Mouse (Mus musculus) frontal cortex, adult 2 months (tissue): ENCODE measurements at regions not wholly inside any gene's neighbourhood (a gene's known extent, or its start where the extent isn't known, plus 50 kb on each side); places are given as distances from the start of the nearest gene placed in this dataset.

Source experiments
- DNase-seq, 2 experiments: peaks; one replicate each; pipeline ENCODE4 v3.0.0; 2022; ENCODE audit warnings: low spot score in 1 of 2; ENCODE audit errors: extremely low spot score in 1 of 2

DNA sequence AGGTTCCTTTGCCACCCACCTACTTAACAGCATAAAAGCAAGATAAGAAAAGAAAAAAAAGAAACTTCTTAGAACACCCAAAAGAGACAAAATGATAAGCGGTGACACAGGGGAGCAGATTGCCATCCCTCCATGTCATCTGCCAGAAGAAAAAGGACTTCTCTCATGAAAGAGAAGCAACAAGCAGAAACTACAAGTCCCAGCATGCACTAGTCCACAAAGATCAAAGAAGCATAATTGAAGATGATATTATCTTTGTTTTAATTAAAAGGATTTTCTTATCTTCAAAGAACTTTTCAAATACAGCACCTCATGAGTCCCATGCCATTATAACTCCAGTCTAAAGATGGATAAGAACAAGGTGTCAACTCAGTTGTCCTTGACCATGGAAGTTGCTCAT, 231.0 kb upstream of the 4930412O13Rik start:
- DNase-seq = no peak

DNA sequence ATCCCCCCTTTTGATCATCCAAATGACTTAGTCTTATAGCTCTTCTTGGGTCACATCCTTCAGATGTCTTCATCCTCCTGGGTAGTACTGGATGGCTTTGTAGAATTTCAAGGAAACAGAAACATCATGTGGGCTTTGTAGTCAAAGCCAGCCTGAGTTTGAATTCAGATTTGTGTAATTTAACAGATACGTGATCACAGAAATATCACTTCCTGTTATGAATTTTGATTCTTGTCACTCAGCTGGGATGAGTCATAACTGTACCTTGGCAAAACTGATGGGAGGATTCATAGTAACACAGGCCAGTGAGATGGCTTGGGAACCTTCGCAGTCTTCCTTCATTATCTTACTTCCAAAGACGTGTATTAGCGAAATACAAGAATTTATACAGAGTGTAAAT, 222.2 kb upstream of the 4930412O13Rik start:
- DNase-seq = no peak

DNA sequence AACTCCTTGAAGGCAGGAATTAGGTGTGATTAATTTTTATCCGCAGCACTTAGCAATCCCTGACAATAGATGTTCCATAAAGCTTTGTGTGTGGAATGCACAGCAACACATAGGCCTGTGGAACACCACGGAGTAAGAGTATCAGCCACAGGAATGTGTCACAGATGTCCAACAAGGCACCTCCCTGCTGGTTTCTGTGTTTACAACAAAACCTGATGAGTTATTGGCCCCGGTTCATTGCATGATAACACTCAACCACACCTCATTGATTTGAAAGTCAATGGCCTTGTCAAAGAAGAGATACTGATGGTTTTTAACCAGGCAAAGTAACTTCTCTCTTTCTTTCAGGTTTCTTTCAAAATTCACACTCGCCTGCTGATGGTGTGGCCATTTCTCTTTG, 211.4 kb upstream of the 4930412O13Rik start:
- DNase-seq = no peak

GRCm38 (mm10) chr2:9681691-9682152, 199.3 kb upstream of the 4930412O13Rik start:
- DNase-seq = no peak

DNA sequence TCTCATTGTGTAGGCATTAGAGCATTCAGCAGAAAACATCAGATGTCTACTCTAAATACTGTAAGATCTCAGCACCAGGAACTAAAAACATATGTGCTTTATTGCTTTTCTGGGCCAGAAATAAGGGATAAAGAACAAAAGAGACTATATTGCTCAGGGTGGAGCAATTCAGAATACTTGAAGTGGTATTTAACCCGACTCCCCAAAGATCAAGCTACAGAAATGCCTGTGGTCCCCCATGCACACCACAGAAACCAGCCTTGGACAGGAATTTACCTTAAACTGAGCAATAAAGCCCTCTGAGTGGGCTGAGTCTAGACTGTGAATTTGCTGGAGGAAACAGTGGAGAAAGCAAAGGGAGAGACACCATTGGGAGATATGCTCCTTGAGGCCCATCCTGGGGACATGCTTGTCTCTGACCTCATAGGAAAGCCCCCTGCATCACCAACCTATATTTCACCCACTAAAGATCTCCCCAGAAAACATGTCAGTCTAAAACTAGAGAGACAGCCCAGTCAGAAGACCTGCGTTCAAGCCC, 197.3 kb upstream of the 4930412O13Rik start:
- DNase-seq = no peak

GRCm38 (mm10) chr2:9688176-9688575, 192.9 kb upstream of the 4930412O13Rik start:
- DNase-seq = no peak

DNA sequence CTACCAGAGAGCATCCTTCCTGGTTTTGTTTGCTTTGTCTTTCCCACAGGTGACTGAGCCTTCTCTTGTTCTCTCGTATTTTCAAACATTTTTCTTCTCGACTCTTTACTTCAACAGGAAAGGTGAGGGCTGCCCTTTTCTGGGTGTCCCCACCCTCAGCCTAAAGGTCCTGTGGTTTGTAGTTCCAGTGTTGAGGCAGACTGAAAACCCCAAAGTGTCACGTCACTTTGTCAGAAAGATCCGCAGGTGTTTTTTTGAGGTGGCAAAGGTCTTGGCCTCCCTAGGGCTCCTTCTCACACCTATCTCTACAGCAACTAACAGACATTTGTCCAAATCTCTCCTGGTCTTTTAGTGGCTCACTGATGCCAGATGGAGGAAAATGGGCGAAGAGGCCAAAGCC, 191.5 kb upstream of the 4930412O13Rik start:
- DNase-seq = no peak

DNA sequence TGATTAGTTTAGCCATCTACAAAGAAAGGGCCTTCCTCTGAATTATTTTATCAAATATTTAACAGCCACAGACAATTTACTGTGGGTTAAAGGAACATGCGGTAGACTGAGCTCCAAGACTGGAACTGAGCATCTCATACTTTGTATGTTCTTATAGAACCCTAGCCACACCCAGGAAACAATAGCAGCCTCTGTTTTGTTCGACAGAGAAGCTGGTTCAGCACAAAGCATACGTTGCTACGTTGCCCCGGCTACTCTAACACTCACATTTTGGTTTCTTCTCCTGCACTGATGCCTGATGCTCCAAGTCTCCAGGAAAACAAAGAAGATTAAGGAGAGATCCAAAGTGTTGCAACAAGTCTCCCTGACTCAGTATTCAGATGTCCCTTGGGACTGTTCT, 189.5 kb upstream of the 4930412O13Rik start:
- no peak for DNase-seq

DNA sequence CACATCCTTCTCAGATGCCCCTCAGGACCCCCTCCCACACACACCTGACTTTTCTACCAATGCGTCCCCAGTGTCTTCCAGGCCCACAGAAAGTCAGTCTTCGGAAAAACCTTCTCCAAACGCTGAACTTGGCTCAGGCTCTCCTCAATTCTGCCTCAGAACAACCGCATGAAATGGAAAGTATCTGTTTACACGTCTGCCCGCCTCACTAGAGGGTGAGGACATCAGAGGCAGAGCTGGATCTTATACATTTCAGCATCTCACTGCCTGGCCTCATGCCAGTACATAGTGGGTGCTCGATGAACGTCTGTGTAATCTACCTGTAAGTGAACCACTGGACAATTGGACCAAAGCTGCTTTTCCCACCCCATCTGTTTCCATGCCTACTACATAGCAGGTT, 189.1 kb upstream of the 4930412O13Rik start:
- no peak for DNase-seq

DNA sequence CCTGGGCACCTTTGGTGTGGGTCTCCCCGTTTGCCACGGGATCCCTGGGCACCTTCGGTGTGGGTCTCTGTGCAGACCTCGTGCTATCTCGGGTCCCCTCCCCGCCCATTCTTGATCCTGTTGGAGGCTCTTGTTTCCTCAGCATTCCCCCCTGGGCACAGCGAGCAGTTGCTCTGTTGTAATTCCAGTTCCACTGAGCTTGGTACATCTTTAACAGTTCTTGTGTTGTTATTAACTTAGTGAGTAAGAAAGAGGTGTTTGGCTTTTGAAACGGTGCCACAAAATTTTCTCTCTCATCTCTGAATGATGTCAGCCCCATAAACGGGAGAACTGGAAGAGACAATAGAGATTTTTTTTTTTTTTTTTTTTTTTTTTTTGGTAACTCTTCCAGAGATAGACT, 187.7 kb upstream of the 4930412O13Rik start:
- DNase-seq = no peak

DNA sequence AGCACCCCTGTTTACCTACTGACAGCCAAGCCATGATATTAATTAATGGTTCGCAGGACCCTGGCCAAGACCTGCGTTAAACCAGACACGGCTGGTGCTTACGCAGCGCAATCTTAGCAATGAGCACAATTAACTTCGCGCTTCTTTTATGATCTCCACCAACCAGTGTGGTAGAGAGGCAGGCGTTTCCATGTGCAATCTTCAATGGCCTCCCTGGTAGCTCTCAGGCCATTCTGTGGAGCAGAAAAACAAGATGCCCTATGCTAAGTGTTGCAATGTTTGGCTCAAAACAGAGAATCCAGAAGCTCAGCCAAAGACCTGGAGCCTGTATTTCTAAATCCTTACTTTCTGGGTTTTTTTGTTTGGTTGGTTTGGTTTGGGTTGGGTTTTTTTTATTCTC, 186.9 kb upstream of the 4930412O13Rik start:
- DNase-seq = no peak

DNA sequence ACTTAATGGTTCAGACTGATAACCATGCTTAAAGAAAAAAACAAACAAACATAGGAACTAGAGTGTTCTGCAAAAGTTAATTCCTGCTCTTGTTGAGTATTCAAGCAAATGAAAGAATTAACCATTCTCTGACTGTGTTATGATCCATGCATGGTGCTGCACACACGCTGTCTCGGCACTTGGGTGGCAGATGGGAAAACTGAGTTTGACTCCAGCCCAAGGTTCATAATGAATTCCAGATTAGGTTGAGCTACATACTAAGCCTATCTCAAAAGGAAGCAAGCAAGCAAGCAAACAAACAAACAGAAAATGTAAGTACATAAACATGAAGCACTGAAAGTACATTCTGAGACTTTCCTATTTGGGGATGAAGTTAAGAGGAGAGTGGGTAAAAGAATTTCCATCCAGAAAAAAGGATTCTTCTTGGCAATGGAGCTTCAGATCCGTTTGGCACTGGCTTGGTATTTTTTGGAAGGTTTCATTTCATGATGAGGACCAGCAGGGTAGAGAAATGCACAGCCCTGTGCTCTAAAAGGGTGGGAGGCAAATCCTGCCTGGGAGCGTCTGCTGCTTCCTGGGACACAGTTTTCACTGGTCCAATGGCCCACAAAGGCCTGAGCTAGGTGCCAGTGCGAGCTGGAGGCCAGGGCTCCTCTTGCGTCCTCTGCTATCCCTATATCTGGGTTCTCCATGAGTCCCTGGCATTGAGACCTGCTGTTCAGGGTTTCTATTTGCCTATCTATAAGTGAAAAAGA, 183.3 kb upstream of the 4930412O13Rik start:
- no peak for DNase-seq

- no peak for DNase-seq
These were observed 176.8 kb upstream of the 4930412O13Rik start for GRCm38 (mm10) chr2:9704266-9704665.

GRCm38 (mm10) chr2:9709466-9709865, 171.6 kb upstream of the 4930412O13Rik start:
- no peak for DNase-seq

DNA sequence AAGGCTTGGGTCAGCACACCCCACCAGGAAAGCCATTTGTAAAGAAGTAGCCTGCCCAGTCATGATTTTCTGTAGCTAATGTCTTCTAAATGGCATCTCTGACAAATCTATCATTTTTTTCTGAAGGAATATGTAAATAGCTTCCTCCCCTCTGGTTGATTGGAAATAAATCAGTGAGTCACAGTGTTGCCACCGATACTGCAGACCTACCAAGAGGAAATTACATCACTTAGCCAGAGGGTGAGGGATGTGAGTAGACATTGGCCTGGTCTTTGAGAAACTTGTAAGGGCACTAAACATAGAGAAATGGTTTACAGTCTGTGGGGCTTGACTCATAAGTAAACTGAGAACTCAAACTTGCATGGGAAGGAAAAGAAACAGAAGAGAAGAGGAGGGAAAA, 163.1 kb upstream of the 4930412O13Rik start:
- DNase-seq = no peak

DNA sequence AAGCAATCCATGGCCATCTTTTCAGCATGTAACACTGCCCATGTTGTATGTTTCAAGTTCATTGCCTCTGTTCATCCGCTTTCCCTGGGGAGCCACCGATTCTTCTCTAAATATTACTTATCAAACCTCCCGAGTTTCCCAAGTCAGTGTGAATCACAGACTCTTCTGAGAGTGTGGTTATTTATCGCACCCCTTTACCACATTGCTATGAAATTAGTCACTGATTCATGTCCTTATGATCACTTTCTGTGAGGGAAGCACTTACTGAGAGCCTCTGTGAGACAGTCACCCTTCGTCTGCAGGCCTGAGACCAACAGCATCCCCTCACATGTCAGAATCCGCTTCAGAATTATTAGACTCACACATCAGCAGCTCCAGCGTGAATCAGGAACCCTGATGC, 147.8 kb upstream of the 4930412O13Rik start:
- DNase-seq = no peak

- no peak for DNase-seq
These were observed 136.9 kb upstream of the 4930412O13Rik start for GRCm38 (mm10) chr2:9744181-9744580.

DNA sequence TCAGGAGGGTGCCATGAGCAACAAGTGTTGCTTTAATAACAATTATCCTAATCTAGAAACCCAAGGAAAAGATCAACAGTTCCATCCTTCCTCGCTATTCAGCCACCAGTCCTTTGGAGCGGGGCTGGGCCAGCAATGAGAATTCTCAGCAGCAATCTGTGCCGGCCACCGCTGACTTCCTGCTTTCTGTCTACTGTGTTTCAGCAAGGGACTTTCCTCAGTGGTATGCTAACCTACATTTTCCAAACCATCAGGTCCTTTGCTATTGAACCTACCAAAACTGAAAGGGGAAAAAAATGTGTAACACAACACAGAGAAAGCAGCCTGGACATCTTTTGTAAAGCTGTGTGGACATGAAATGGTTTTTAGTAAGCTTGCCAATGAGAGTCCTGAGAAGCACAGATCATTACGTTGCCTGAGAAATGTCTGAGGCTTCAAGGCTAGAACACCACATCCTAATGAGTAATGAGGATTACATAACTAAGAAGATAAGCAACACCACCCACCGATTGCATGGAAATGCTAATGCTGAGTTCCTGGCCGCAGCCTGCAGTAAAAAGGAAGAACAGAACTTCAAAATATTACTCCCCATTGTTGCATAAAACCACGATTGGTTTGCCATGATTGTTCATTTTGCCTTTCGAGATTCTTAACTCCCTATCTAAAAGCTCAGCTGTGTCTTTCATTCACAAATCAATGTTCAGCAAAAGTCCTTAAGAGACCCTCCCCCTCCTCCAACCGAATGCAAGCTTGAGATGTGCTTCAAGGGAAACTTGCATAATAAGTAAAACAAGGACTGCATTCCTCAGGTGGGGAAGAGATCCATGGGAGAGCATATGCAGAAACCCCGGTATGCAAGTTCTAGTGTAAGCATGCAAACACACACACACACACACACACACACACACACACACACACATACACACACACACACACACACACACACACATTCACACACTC, 130.9 kb upstream of the 4930412O13Rik start:
- peak in 1 of 2 experiments; percentile 5 for DNase-seq

- DNase-seq = no peak
These were observed 127.4 kb upstream of the 4930412O13Rik start for GRCm38 (mm10) chr2:9753691-9754090.

GRCm38 (mm10) chr2:9754153-9754552, 126.9 kb upstream of the 4930412O13Rik start:
- DNase-seq = no peak

DNA sequence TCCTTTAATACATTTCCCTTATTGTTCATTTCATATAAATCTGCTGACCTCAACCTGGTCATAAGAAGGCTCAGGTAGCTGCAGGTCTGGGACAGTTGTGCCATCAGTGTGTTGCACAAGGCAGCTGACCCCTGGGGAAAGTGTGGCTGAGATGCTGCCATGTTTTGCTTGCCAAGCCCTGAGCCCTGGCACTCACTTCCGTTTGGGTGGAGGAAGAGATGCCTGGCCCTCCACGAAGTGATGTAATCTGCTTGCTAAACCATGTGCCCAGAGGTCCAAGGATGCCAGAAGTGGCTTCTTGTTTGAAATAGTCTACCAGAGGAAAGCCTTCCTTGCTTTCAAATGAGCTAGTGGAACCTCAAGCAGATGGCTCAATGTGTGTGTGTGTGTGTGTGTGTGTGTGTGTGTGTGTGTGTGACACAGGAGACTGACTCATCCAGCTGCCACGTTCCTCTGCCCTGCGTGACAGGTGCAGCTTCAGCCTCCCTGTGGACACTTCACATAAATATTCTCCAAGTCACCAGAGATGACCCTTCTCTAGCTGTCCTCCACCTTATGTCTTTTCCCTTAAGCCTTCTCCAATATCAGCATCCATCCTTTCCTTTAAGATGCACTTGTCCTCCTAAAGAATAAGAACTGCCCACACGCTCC, 123.2 kb upstream of the 4930412O13Rik start:
- DNase-seq = no peak
